Mouse (Mus musculus) left cerebral cortex, adult 2 months (tissue): Measurements from ENCODE around the gene Nfia. TPM values are rescaled to one million over a fixed set of nuclear protein-coding genes. Genes with fewer than 3 reads are reported as not detected.

ENCODE experiments used
- DNase-seq, 2 experiments: peaks; one replicate each; pipeline ENCODE4 v3.0.0; 2021 to 2022; ENCODE audit warnings: low spot score in 2 of 2, mixed read lengths in 1 of 2; ENCODE audit errors: extremely low spot score in 1 of 2
- H3K27ac ChIP-seq: fragments of 200-600 bp; 2 replicates; pipeline ENCODE4 v1.8.1; 2022
- H3K4me3 ChIP-seq: fragments of 200-600 bp; 2 replicates; pipeline ENCODE4 v1.8.1; 2022
- CTCF ChIP-seq: fragments of 200-600 bp; IDR thresholded peaks from 2 replicates; pipeline ENCODE4 v1.8.1; 2022; ENCODE audit warnings: antibody characterized with exemption, mild to moderate bottlenecking, moderate library complexity
- intact Hi-C: fragments of 180-260 bp; cut with DNase I; formaldehyde crosslinking; loops from one replicate; pipeline ENCODE4 v1.15.1; 2025
- total RNA-seq, 2 experiments: library from RNA; stranded (reverse); gene quantifications; 2 replicates each; pipeline ENCODE4 v1.2.3; 2021

The Nfia gene
- total RNA-seq, 2 experiments from 2014 or later = 58.1 to 62.5 TPM

- intact Hi-C loops = loop anchor here (10.0 kb wide), 1 partner anchor 413 kb away; no protein-coding TSS in a partner anchor
- DNase-seq = no peak
- no peak for TF ChIP-seq CTCF
- Histone ChIP-seq H3K27ac (no peak overlapping the region; the same call in 1 of the 2 replicates), H3K4me3 (no peak overlapping the region)
Measured at GRCm38 (mm10) chr4:97912155-97912554, 139.6 kb downstream of the Nfia start.

DNA sequence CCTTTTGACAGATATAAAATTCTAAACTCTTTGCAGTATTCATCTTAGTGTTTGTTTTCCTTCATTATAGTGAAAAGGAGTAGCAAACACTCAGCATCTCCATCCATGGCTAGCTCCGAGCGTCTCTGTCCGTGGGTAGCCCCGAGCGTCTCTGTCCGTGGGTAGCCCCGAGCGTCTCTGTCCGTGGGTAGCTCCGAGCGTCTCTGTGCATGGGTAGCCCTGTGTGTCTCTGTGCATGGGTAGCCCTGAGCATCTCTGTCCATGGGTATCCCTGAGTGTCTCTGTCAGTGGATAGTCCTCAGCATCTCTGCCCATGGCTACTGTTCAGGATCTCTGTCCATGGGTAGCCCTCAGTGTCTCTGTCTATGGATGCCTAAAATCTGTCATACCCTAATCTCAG lies 140.0 kb downstream of the Nfia start:
- no peak for TF ChIP-seq CTCF
- Histone ChIP-seq H3K27ac (no peak overlapping the region), H3K4me3 (no peak overlapping the region)
- no peak for DNase-seq
- intact Hi-C loops = loop anchor here (10.0 kb wide), 1 partner anchor 412 kb away; no protein-coding TSS in a partner anchor

GRCm38 (mm10) chr4:97914348-97914747 lies 141.8 kb downstream of the Nfia start:
- no peak overlapping the region for H3K4me3 ChIP-seq
- intact Hi-C loops = loop anchor here (10.0 kb wide), 1 partner anchor 410 kb away; no protein-coding TSS in a partner anchor
- peak overlapping the region; percentile 17; the same call in 1 of the 2 replicates for H3K27ac ChIP-seq
- no peak for TF ChIP-seq CTCF
- DNase-seq = no peak

GRCm38 (mm10) chr4:97914761-97915160 lies 142.2 kb downstream of the Nfia start:
- no peak for DNase-seq
- intact Hi-C loops = loop anchor here (10.0 kb wide), 1 partner anchor 410 kb away; no protein-coding TSS in a partner anchor
- Histone ChIP-seq H3K4me3 (no peak overlapping the region), H3K27ac (peak overlapping the region; percentile 17; the same call in 1 of the 2 replicates)
- no peak for TF ChIP-seq CTCF

- no peak for TF ChIP-seq CTCF
- intact Hi-C loops = loop anchor here (10.0 kb wide), 1 partner anchor 407 kb away; no protein-coding TSS in a partner anchor
- Histone ChIP-seq H3K27ac (no peak overlapping the region), H3K4me3 (no peak overlapping the region)
- no peak for DNase-seq
Measured at GRCm38 (mm10) chr4:97917568-97917967, 145.0 kb downstream of the Nfia start.

DNA sequence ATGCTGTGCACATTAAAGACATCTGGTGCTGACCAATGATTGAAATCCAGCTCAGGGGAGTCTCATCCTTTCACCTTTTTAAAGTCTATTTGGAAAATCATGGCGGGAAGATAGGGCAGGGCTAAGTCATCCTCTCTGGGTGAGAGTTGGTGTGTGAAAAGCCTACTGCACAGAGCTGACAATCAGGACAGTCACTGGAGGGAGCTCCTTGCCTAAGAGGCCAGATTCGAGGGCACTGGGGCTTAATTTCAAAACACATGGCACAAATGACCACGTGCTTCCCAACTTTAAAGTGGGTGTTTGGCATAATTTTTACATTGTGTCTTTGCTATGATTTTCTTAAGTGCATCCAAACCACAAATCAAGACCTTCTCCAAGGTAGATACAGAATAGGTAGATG lies 146.1 kb downstream of the Nfia start:
- no peak; the same call in 1 of the 2 replicates for TF ChIP-seq CTCF
- H3K27ac ChIP-seq = no peak overlapping the region
- intact Hi-C loops = loop anchor here (10.0 kb wide), 1 partner anchor 406 kb away; no protein-coding TSS in a partner anchor
- DNase-seq = no peak
- H3K4me3 ChIP-seq = no peak overlapping the region

DNA sequence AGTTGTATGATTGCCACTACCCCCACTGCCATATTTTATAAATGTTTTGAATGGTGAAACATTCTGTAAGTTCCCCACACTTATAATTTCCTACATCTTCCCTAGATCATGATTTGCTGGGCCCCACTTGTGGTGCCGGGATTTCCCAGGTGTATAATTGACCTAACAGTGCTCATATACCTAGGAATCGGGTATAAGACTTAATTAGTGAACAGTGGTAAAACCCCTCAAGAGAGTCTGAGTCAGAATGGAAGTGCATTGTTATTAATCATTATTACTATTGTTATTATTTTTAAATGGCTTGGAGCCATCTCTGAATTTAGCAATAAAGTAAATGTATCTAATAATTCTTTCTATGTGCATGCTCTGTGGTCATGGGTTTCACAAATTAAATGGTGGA lies 147.2 kb downstream of the Nfia start:
- no peak overlapping the region for H3K27ac ChIP-seq
- intact Hi-C loops = loop anchor here (10.0 kb wide), 1 partner anchor 405 kb away; no protein-coding TSS in a partner anchor
- no peak for DNase-seq
- no peak for TF ChIP-seq CTCF
- H3K4me3 ChIP-seq = no peak overlapping the region

GRCm38 (mm10) chr4:97920287-97921079 lies 147.9 kb downstream of the Nfia start:
- DNase-seq = no peak
- Histone ChIP-seq H3K4me3 (peak overlapping the region; percentile 9; the same call in 1 of the 2 replicates), H3K27ac (peak overlapping the region; percentile 72)
- intact Hi-C loops = no loop called here
- TF ChIP-seq CTCF = no peak

GRCm38 (mm10) chr4:97921682-97922081 lies 149.1 kb downstream of the Nfia start:
- DNase-seq = no peak
- TF ChIP-seq CTCF = no peak; the same call in none of the 2 replicates
- Histone ChIP-seq H3K27ac (no peak overlapping the region), H3K4me3 (no peak overlapping the region)
- intact Hi-C loops = no loop called here

GRCm38 (mm10) chr4:97923248-97923647 lies 150.7 kb downstream of the Nfia start:
- no peak for TF ChIP-seq CTCF
- no peak for DNase-seq
- no peak overlapping the region for H3K4me3 ChIP-seq
- peak overlapping the region; percentile 10; the same call in 1 of the 2 replicates for H3K27ac ChIP-seq
- intact Hi-C loops = no loop called here

DNA sequence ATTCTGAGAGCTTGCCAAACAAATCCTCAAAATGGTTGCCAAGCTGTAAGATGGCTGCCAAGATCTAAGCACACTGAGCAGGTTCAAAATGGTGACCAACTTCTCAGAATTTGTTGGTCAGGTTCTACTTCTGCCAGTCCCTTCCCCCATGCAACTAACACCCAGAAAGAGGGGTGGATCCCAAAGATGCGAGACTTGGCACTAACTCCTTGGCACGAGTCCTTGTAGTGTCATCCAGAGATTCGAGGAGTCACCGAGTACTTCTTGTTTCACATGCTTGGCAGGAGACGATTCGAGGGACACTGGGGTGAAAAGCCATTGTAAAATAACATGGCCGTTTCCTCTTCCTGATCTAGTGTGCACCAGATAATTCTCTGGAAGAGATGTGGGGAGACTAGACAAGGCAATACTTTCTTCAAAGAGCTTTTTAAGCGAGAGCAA lies 151.4 kb downstream of the Nfia start:
- intact Hi-C loops = no loop called here
- no peak for TF ChIP-seq CTCF
- Histone ChIP-seq H3K27ac (peak overlapping the region; percentile 10; the same call in 1 of the 2 replicates), H3K4me3 (no peak overlapping the region)
- no peak for DNase-seq

- no peak for TF ChIP-seq CTCF
- no peak overlapping the region for H3K4me3 ChIP-seq
- intact Hi-C loops = no loop called here
- DNase-seq = no peak
- H3K27ac ChIP-seq = peak overlapping the region; percentile 10; the same call in 1 of the 2 replicates
Measured at GRCm38 (mm10) chr4:97924414-97924813, 151.9 kb downstream of the Nfia start.
